Mouse (Mus musculus) limb, embryonic 12.5 days (tissue): Measurements from ENCODE around the gene Map3k1. TPM values are rescaled to one million over a fixed set of nuclear protein-coding genes. Genes with fewer than 3 reads are reported as not detected.
"Not testable (repeated sequence)": the region's sequence is repeated elsewhere in the genome, so short reads cannot be mapped to it uniquely, and the experiment has no call there.

ENCODE experiments used
- ATAC-seq: fragments of 200-750 bp; cut with Nextera tagmentation; 2 replicates; pipeline ENCODE4 v1.8.0; 2017; ENCODE audit warnings: low read depth, moderate TSS enrichment; ENCODE audit not compliant: insufficient number of reproducible peaks, insufficient read depth, low FRiP score, low TSS enrichment
- H3K27ac ChIP-seq: fragments of 300-500 bp; sonication (generic); 2 replicates; pipeline ENCODE4 v1.5.1; 2016; ENCODE audit warnings: mild to moderate bottlenecking, moderate library complexity
- H3K27me3 ChIP-seq: fragments of 300-500 bp; sonication (generic); 2 replicates; pipeline ENCODE4 v1.6.1; 2016; ENCODE audit warnings: mild to moderate bottlenecking, moderate library complexity
- H3K36me3 ChIP-seq: fragments of 300-500 bp; sonication (generic); 2 replicates; pipeline ENCODE4 v1.6.1; 2016; ENCODE audit warnings: mild to moderate bottlenecking, moderate library complexity
- H3K4me1 ChIP-seq: fragments of 300-500 bp; sonication (generic); replicated peaks from 2 replicates; pipeline ENCODE4 v1.6.1; 2016
- H3K4me2 ChIP-seq: fragments of 300-500 bp; sonication (generic); 2 replicates; pipeline ENCODE4 v1.6.1; 2016; ENCODE audit warnings: mild to moderate bottlenecking, moderate library complexity
- H3K4me3 ChIP-seq: fragments of 300-500 bp; sonication (generic); replicated peaks from 2 replicates; pipeline ENCODE4 v1.5.1; 2016; ENCODE audit warnings: mild to moderate bottlenecking
- H3K9ac ChIP-seq: fragments of 300-500 bp; sonication (generic); replicated peaks from 2 replicates; pipeline ENCODE4 v1.6.1; 2016; ENCODE audit warnings: mild to moderate bottlenecking, moderate library complexity
- H3K9me3 ChIP-seq: fragments of 300-500 bp; sonication (generic); 2 replicates; pipeline ENCODE4 v1.6.1; 2016; ENCODE audit warnings: mild to moderate bottlenecking, moderate library complexity
- WGBS: fragments of 180-500 bp; shearing (Covaris S2); methylation state at CpG from one replicate; pipeline ENCODE4 v1.1.7; 2016; 5-methylcytosine and 5-hydroxymethylcytosine counted together
- polyA plus RNA-seq: library from polyadenylated mRNA; unstranded; fragments of >200 nt; fragmentation: Nextera tagmentation; extraction: Ambion mirVana; gene quantifications from 2 replicates; pipeline ENCODE4 v1.2.1, GENCODE M21; 2016

Gene Map3k1
- polyA plus RNA-seq, 1 experiment from 2014 or later, result 15.6 TPM

DNA sequence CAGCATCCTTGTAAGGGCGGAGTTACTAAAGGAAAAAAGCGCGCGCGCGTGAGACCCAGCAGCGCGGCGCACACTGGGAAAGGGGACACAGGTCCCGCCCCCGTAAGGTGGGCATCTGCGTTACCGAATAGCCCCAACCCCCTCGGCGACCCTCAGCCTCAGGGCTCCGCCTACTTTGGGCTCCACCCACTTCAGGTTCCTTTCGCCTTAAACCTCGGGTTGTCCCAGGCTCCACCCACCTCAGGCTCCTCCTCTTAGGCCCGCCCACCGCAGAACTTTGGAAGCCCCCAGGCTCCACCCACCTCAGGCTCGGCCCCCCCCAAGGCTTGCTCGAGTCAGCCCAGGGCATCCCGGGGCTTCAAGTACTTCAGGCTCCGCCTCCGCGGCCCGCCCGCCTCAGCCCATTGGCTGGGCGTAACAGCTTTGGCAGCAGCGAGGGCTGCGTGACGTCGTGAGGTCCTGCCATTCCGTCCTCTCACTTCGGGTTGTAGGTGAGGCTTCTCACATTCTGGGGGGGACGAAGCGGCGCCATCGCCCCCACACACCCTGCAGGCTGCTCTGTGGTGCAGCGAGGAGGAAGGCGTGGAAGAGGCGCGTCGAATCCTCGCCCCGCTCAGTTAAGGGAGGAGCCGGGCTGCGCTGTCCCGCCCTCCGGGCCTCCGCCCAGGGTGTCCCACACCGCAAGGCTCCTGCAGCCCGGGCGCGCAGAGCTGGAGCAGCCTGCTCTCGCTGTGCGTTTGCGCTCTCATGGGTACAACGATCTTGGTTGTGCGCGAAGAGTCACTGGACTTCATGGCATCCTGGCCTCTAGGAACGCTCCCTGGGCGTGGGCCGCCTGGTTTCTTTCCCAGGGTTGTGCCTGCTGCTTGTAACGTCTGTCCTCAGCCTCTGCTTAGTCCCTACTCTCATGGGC, 83.4 kb downstream of the Map3k1 start:
- Histone ChIP-seq H3K36me3 (no peaks in the 10 kb centered on the region), H3K27me3 (no peaks in the 10 kb centered on the region), H3K9me3 (peaks cover 11% of the 10 kb centered on the region), H3K4me1 (no peaks in the 10 kb centered on the region), H3K4me3 (peak overlapping the region; percentile 60), H3K27ac (peak overlapping the region; percentile 89), H3K4me2 (peak overlapping the region; percentile 73), H3K9ac (peak overlapping the region; percentile 63)
- ATAC-seq, result peak; percentile 99
- WGBS, result under 1% methylated on average over 65 of the region's 65 CpGs

- peaks cover 2% of the 10 kb centered on the region; the same call in 1 of the 2 replicates for H3K36me3 ChIP-seq
- no peaks in the 10 kb centered on the region for H3K4me1 ChIP-seq
- no peaks in the 10 kb centered on the region for H3K27me3 ChIP-seq
- peak overlapping the region; percentile 45; the same call in 1 of the 2 replicates for H3K9ac ChIP-seq
- H3K27ac ChIP-seq, result peak overlapping the region; percentile 89
- peak overlapping the region; percentile 60 for H3K4me3 ChIP-seq
- H3K4me2 ChIP-seq, result peak overlapping the region; percentile 73
- no peak for ATAC-seq
- WGBS, result under 1% methylated on average over 18 of the region's 18 CpGs
- peaks cover 11% of the 10 kb centered on the region for H3K9me3 ChIP-seq
These were observed 84.0 kb downstream of the Map3k1 start for GRCm38 (mm10) chr13:111724811-111725164.

- Histone ChIP-seq H3K27me3 (no peaks in the 10 kb centered on the region), H3K4me2 (no peak overlapping the region), H3K36me3 (peaks cover 35% of the 10 kb centered on the region), H3K4me1 (no peaks in the 10 kb centered on the region), H3K27ac (no peak overlapping the region), H3K4me3 (no peak overlapping the region), H3K9me3 (no peaks in the 10 kb centered on the region), H3K9ac (no peak overlapping the region)
- WGBS, result 63% methylated on average over 9 of the region's 9 CpGs
- no peak for ATAC-seq
These were observed 89.1 kb downstream of the Map3k1 start for GRCm38 (mm10) chr13:111719726-111720125.

GRCm38 (mm10) chr13:111710531-111710930, 98.3 kb downstream of the Map3k1 start:
- 90% methylated on average over 4 of the region's 4 CpGs for WGBS
- Histone ChIP-seq H3K4me1 (no peaks in the 10 kb centered on the region), H3K9me3 (no peaks in the 10 kb centered on the region), H3K27me3 (no peaks in the 10 kb centered on the region), H3K27ac (no peak overlapping the region), H3K36me3 (peaks cover 97% of the 10 kb centered on the region), H3K9ac (no peak overlapping the region), H3K4me3 (no peak overlapping the region), H3K4me2 (no peak overlapping the region)
- no peak for ATAC-seq

DNA sequence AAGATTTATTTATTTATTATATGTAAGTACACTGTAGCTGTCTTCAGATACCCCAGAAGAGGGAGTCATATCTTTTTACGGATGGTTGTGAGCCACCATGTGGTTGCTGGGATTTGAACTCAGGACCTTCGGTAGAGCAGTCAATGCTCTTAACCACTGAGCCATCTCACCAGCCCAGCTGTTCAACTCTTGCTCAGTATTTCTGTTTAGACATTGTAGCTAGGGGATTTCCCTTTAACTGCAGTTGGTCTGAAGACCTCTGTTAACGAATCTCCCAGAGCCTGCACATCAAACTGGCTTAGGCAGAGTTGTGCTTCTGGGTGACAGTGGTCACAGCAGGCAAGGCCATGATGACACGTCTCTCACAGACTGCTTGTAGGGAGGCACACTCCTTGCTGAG, 104.8 kb downstream of the Map3k1 start:
- H3K36me3 ChIP-seq, result peaks cover 77% of the 10 kb centered on the region
- not testable (repeated sequence) for H3K4me1 ChIP-seq, H3K4me3 ChIP-seq, H3K27ac ChIP-seq, ATAC-seq, H3K9ac ChIP-seq, H3K4me2 ChIP-seq, H3K9me3 ChIP-seq, H3K27me3 ChIP-seq
- 90% methylated on average over 4 of the region's 4 CpGs for WGBS

DNA sequence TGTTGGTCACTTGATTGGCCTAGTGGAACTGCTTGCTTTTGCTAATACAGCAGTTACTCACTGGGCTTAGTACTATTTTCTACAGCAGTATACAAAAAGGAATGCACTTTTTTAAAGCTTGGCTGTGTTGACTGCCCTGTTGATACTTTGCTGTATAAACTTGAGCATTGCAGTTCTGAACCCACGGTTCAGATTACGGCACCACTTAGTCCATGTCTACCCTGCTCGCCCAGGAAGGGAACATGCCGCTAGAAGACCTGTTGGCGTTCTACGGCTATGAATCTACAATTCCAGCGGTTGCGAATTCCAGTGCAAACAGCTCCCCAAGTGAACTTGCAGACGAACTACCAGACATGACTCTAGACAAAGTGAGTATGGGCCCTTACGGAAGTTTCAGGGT, 105.4 kb downstream of the Map3k1 start:
- ATAC-seq, result no peak
- 94% methylated on average over 10 of the region's 10 CpGs for WGBS
- Histone ChIP-seq H3K9me3 (no peaks in the 10 kb centered on the region), H3K27ac (no peak overlapping the region), H3K4me3 (no peak overlapping the region), H3K27me3 (no peaks in the 10 kb centered on the region), H3K36me3 (peaks cover 71% of the 10 kb centered on the region), H3K4me2 (no peak overlapping the region), H3K9ac (no peak overlapping the region), H3K4me1 (no peaks in the 10 kb centered on the region)

Other genes starting within 250 kb of the Map3k1 start
- not detected in 2 replicates for gene Gm10198, start 216.2 kb downstream of the Map3k1 start, polyA plus RNA-seq
- 27.1 and 30.0 TPM in 2 replicates for gene Mier3, start 128.0 kb downstream of the Map3k1 start, polyA plus RNA-seq